Mouse (Mus musculus) forebrain, postnatal 0 days (tissue): ENCODE data around the gene Nav3. TPM values are rescaled to one million over a fixed set of nuclear protein-coding genes. Genes with fewer than 3 reads are reported as not detected.

Experiments
- ATAC-seq: fragments of 200-750 bp; cut with Nextera tagmentation; 2 replicates; pipeline ENCODE4 v1.8.0; 2017; ENCODE audit warnings: mild to moderate bottlenecking, moderate library complexity
- DNase-seq: peaks from one replicate; pipeline ENCODE4 v3.0.0-alpha.2; 2015
- H3K27ac ChIP-seq: fragments of 300-500 bp; sonication (generic); 2 replicates; pipeline ENCODE4 v1.5.1; 2014; ENCODE audit warnings: low read depth, mild to moderate bottlenecking, antibody characterized with exemption, low read length, moderate library complexity, mixed read lengths
- H3K27me3 ChIP-seq: fragments of 300-500 bp; sonication (generic); 2 replicates; pipeline ENCODE4 v1.6.1; 2014; ENCODE audit warnings: mild to moderate bottlenecking, low read length, mixed read lengths; ENCODE audit not compliant: insufficient read depth
- H3K36me3 ChIP-seq: fragments of 300-500 bp; sonication (generic); 2 replicates; pipeline ENCODE4 v1.6.1; 2014; ENCODE audit warnings: mild to moderate bottlenecking, moderate library complexity; ENCODE audit not compliant: insufficient read depth
- H3K4me1 ChIP-seq: fragments of 300-500 bp; sonication (generic); 2 replicates; pipeline ENCODE4 v1.6.1; 2014; ENCODE audit warnings: antibody characterized with exemption; ENCODE audit not compliant: insufficient read depth
- H3K4me2 ChIP-seq: fragments of 300-500 bp; sonication (generic); 2 replicates; pipeline ENCODE4 v1.6.1; 2014; ENCODE audit warnings: low read depth, mild to moderate bottlenecking, moderate library complexity
- H3K4me3 ChIP-seq: fragments of 300-500 bp; sonication (generic); 2 replicates; pipeline ENCODE4 v1.5.1; 2014; ENCODE audit warnings: low read depth, low read length, mixed read lengths
- H3K9ac ChIP-seq: fragments of 300-500 bp; sonication (generic); 2 replicates; pipeline ENCODE4 v1.6.1; 2014; ENCODE audit warnings: mild to moderate bottlenecking
- H3K9me3 ChIP-seq: fragments of 300-500 bp; sonication (generic); 2 replicates; pipeline ENCODE4 v1.6.1; 2016; ENCODE audit warnings: low read length
- CTCF ChIP-seq: sonication (generic); IDR thresholded peaks from 2 replicates; pipeline ENCODE4 v1.5.1; 2016; ENCODE audit warnings: antibody characterized with exemption, control low read depth, low read depth
- WGBS: fragments of 180-500 bp; shearing (Covaris S2); extraction: QIAGEN DNeasy Blood & Tissue Kit; methylation state at CpG from one replicate; pipeline ENCODE4 v1.1.7; 2014; 5-methylcytosine and 5-hydroxymethylcytosine counted together
- polyA plus RNA-seq: library from polyadenylated mRNA; unstranded; fragments of >200 nt; fragmentation: Nextera tagmentation; extraction: Ambion mirVana; gene quantifications from 2 replicates; pipeline ENCODE4 v1.2.1, GENCODE M21; 2015
- total RNA-seq: library from RNA; depleted of rRNA; stranded (reverse); fragments of >200 nt; gene quantifications from 2 replicates; pipeline ENCODE4 v1.2.3, GENCODE M21; 2014

The Nav3 gene
- total and polyA plus RNA-seq, 2 experiments from 2014 or later = 20.1 to 119 TPM

- no peaks in the 10 kb centered on the region for H3K27me3 ChIP-seq
- no peak overlapping the region for H3K4me3 ChIP-seq
- no peak for TF ChIP-seq CTCF
- WGBS = 23% methylated on average over 7 of the region's 7 CpGs
- peak overlapping the region; percentile 64 for H3K27ac ChIP-seq
- peaks cover 19% of the 10 kb centered on the region for H3K4me1 ChIP-seq
- peak; percentile 81 for DNase-seq
- H3K36me3 ChIP-seq = no peaks in the 10 kb centered on the region
- H3K9ac ChIP-seq = no peak overlapping the region
- peak overlapping the region; percentile 9; the same call in 1 of the 2 replicates for H3K4me2 ChIP-seq
- ATAC-seq = peak; percentile 88
- H3K9me3 ChIP-seq = no peaks in the 10 kb centered on the region
These were observed 263.8 kb downstream of the Nav3 start for GRCm38 (mm10) chr10:110192026-110192805.

GRCm38 (mm10) chr10:110186242-110186641 is 269.8 kb downstream of the Nav3 start:
- Histone ChIP-seq H3K4me3 (no peak overlapping the region), H3K4me1 (peaks cover 4% of the 10 kb centered on the region), H3K4me2 (no peak overlapping the region), H3K9me3 (no peaks in the 10 kb centered on the region), H3K27ac (no peak overlapping the region), H3K9ac (no peak overlapping the region), H3K27me3 (no peaks in the 10 kb centered on the region), H3K36me3 (no peaks in the 10 kb centered on the region)
- ATAC-seq (no peak), DNase-seq (no peak)
- WGBS = 14% methylated on average over 1 of the region's 1 CpGs
- no peak for TF ChIP-seq CTCF

- ATAC-seq = no peak; the same call in 1 of the 2 replicates
- 47% methylated on average over 5 of the region's 5 CpGs for WGBS
- H3K36me3 ChIP-seq = no peaks in the 10 kb centered on the region
- TF ChIP-seq CTCF = no peak
- no peak overlapping the region for H3K9ac ChIP-seq
- no peak overlapping the region for H3K27ac ChIP-seq
- H3K27me3 ChIP-seq = no peaks in the 10 kb centered on the region
- H3K4me1 ChIP-seq = no peaks in the 10 kb centered on the region
- no peak overlapping the region for H3K4me3 ChIP-seq
- H3K4me2 ChIP-seq = no peak overlapping the region
- DNase-seq = no peak
- no peaks in the 10 kb centered on the region for H3K9me3 ChIP-seq
These were observed 280.1 kb downstream of the Nav3 start for GRCm38 (mm10) chr10:110175874-110176273.

GRCm38 (mm10) chr10:110169416-110169815 is 286.6 kb downstream of the Nav3 start:
- TF ChIP-seq CTCF = no peak
- Histone ChIP-seq H3K36me3 (no peaks in the 10 kb centered on the region), H3K27ac (no peak overlapping the region), H3K9me3 (no peaks in the 10 kb centered on the region), H3K27me3 (no peaks in the 10 kb centered on the region), H3K4me1 (no peaks in the 10 kb centered on the region), H3K4me2 (no peak overlapping the region), H3K9ac (no peak overlapping the region), H3K4me3 (no peak overlapping the region)
- DNase-seq = no peak
- WGBS = 84% methylated on average over 6 of the region's 6 CpGs
- no peak for ATAC-seq

DNA sequence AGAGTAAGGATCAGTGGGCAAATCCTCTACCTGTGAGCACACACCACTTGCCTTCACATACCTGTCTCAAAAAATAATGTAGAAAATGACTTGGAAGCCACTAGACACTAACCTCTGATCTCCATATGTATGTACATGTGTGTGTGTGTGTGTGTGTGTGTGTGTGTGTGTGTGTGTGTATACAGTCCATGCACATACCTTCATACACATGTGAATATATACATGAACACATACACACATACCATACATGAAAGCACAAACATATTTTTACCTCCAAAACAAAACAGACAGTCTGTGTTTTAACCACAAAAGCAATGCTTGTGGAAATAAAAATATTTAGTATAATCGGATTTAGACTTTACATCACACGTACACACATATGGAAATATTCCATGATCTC is 287.1 kb downstream of the Nav3 start:
- no peak overlapping the region for H3K4me3 ChIP-seq
- ATAC-seq (no peak), DNase-seq (no peak)
- H3K4me1 ChIP-seq = no peaks in the 10 kb centered on the region
- H3K4me2 ChIP-seq = no peak overlapping the region
- no peaks in the 10 kb centered on the region for H3K36me3 ChIP-seq
- no peak overlapping the region for H3K9ac ChIP-seq
- no peak overlapping the region for H3K27ac ChIP-seq
- no peaks in the 10 kb centered on the region for H3K9me3 ChIP-seq
- no peak for TF ChIP-seq CTCF
- 75% methylated on average over 2 of the region's 2 CpGs for WGBS
- H3K27me3 ChIP-seq = no peaks in the 10 kb centered on the region

DNA sequence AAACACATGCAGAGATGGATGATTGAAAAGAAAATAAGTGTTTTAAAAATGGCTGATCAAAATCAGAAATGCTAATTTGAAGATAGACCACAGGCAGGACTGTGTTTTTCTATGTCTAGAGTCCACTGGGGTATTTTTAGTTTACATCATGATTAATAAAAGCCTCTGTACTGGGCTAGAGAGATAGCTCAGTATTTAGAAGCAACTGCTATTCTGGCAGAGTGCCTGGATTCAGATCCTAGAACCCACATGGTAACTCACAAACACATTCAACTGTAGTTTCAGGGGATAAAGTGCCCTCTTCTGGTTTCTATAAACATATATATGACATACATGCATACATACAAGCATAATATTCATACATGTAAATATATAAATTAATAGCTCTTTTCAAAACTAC is 293.4 kb downstream of the Nav3 start:
- Histone ChIP-seq H3K36me3 (no peaks in the 10 kb centered on the region), H3K27ac (no peak overlapping the region), H3K9ac (no peak overlapping the region), H3K9me3 (no peaks in the 10 kb centered on the region), H3K4me2 (no peak overlapping the region), H3K27me3 (no peaks in the 10 kb centered on the region), H3K4me1 (no peaks in the 10 kb centered on the region), H3K4me3 (no peak overlapping the region)
- no peak for TF ChIP-seq CTCF
- ATAC-seq = no peak
- no peak for DNase-seq

- no peaks in the 10 kb centered on the region for H3K36me3 ChIP-seq
- DNase-seq = no peak
- no peaks in the 10 kb centered on the region for H3K4me1 ChIP-seq
- no peak overlapping the region for H3K27ac ChIP-seq
- H3K4me2 ChIP-seq = no peak overlapping the region
- no peak for TF ChIP-seq CTCF
- WGBS = 47% methylated on average over 5 of the region's 5 CpGs
- H3K9me3 ChIP-seq = no peaks in the 10 kb centered on the region
- ATAC-seq = peak; percentile 64
- H3K4me3 ChIP-seq = no peak overlapping the region
- no peaks in the 10 kb centered on the region for H3K27me3 ChIP-seq
- no peak overlapping the region for H3K9ac ChIP-seq
These were observed 295.1 kb downstream of the Nav3 start for GRCm38 (mm10) chr10:110160894-110161293.
